Mouse (Mus musculus) forebrain, embryonic 15.5 days (tissue): ENCODE results near the gene Tmem230. TPM values are rescaled to one million over a fixed set of nuclear protein-coding genes. Genes with fewer than 3 reads are reported as not detected.
"Not testable (repeated sequence)": the region's sequence is repeated elsewhere in the genome, so short reads cannot be mapped to it uniquely, and the experiment has no call there.

Source experiments
- ATAC-seq: fragments of 200-750 bp; cut with Nextera tagmentation; replicated peaks from 2 replicates; pipeline ENCODE4 v1.8.0; 2017; ENCODE audit warnings: mild to moderate bottlenecking, moderate TSS enrichment, moderate library complexity
- H3K27ac ChIP-seq: fragments of 300-500 bp; sonication (generic); replicated peaks from 2 replicates; pipeline ENCODE4 v1.5.1; 2015; ENCODE audit warnings: mild to moderate bottlenecking, inconsistent platforms
- H3K27me3 ChIP-seq: fragments of 300-500 bp; sonication (generic); 2 replicates; pipeline ENCODE4 v1.6.1; 2015; ENCODE audit warnings: inconsistent platforms
- H3K36me3 ChIP-seq: fragments of 300-500 bp; sonication (generic); 2 replicates; pipeline ENCODE4 v1.6.1; 2015; ENCODE audit warnings: mild to moderate bottlenecking, inconsistent platforms
- H3K4me1 ChIP-seq: fragments of 300-500 bp; sonication (generic); 2 replicates; pipeline ENCODE4 v1.6.1; 2015; ENCODE audit warnings: inconsistent platforms
- H3K4me2 ChIP-seq: fragments of 300-500 bp; sonication (generic); replicated peaks from 2 replicates; pipeline ENCODE4 v1.6.1; 2015; ENCODE audit warnings: mild to moderate bottlenecking, inconsistent platforms
- H3K4me3 ChIP-seq: fragments of 300-500 bp; sonication (generic); 2 replicates; pipeline ENCODE4 v1.5.1; 2015; ENCODE audit warnings: mild to moderate bottlenecking, inconsistent platforms
- H3K9ac ChIP-seq: fragments of 300-500 bp; sonication (generic); replicated peaks from 2 replicates; pipeline ENCODE4 v1.6.1; 2015; ENCODE audit warnings: mild to moderate bottlenecking, inconsistent platforms
- H3K9me3 ChIP-seq: fragments of 300-500 bp; sonication (generic); 2 replicates; pipeline ENCODE4 v1.6.1; 2016; ENCODE audit warnings: inconsistent platforms
- WGBS: fragments of 180-500 bp; shearing (Covaris S2); methylation state at CpG from one replicate; pipeline ENCODE4 v1.1.7; 2015; ENCODE audit warnings: mixed read lengths; 5-methylcytosine and 5-hydroxymethylcytosine counted together
- polyA plus RNA-seq: library from polyadenylated mRNA; unstranded; fragments of >200 nt; fragmentation: Nextera tagmentation; extraction: Ambion mirVana; gene quantifications from 2 replicates; pipeline ENCODE4 v1.2.1, GENCODE M21; 2015

Tmem230 gene
- polyA plus RNA-seq, result 47.1 and 47.2 TPM in 2 replicates

DNA sequence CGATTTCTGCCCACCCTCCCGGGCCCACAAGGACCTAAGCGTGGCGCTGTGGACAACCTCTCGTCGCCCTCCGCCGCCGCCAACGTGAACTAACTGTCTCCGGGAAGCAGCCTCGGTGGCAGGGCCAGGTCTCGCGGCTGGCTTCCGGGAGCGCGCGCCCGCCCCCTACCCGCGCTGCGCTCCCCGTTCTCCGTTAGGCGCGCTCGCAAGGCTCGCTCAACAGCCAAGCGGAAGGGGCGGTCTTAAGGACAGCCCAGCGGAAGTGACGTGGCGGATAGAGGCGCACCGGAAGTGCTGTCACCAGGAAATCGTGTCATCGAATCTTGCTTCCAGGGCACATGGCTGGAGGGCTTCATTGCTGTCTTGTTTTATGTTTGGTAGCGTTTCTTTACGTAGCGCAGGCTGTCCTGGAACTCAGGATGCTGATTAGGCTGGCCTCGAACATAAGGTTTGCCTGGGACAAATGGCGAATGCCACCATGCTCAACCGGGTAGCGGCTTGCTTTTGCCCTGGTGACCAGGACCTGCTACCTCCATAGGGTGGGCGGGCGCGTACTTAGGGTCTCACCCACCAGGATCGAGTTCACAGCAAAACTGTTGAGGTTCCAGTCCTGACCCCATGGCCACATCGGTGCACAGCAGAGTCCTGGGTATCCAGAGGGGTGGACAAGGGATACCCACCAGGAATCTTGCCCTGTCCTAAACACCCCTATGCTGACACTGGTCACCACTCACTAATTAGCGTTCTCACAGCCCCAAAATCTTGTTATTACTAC is at the start of gene Tmem230:
Tmem230 (minus strand) TSS at position 269 of the 775 bp plus-strand sequence.
- peaks cover 43% of the 10 kb centered on the region for H3K4me1 ChIP-seq
- peak within 1 kb of the TSS; percentile 75 for H3K9ac ChIP-seq
- no peaks in the 10 kb centered on the region for H3K27me3 ChIP-seq
- H3K27ac ChIP-seq, result peak within 1 kb of the TSS; percentile 82
- 5% methylated on average over 50 of the region's 50 CpGs for WGBS
- peak; percentile 93 for ATAC-seq
- H3K36me3 ChIP-seq, result peaks cover 27% of the 10 kb centered on the region
- no peaks in the 10 kb centered on the region for H3K9me3 ChIP-seq
- peak within 1 kb of the TSS; percentile 83 for H3K4me2 ChIP-seq
- peak within 1 kb of the TSS; percentile 81 for H3K4me3 ChIP-seq

DNA sequence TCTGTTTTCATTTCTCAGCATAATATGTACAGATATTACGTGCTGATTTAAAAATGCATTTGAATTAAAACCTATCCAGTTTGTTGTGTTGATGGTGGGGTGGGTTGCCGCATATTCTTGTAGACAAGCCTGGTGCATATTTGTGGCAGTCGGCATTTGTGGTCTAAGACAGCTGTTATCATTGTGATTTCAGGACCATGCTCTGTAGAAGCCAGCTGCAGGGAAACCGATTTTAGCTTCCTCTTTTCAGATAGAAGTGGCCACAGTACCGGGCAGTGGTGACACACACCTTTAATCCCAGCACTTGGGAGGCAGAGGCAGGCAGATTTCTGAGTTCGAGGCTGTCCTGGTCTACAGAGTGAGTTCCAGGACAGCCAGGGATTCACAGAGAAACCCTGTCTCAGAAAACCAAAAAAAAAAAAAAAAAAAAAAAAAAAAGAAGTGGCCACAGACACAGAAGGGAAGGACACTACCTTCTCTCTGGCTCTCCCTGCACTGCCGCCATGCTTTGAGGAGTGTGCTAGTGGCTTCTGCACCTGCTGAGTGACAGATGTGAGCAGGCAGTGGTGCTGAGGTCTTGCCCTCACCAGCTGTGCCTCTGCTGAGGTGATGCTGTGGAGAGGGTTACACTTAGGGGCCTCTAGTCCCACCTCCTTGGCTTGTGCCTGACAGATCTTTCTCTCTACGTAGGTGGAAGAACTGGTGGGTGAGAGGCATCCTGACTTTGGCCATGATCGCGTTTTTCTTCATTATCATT is 46.3 kb upstream of the Tmem230 start:
- Histone ChIP-seq H3K9ac (no peak overlapping the region), H3K27ac (no peak overlapping the region), H3K4me1 (peaks cover 19% of the 10 kb centered on the region), H3K27me3 (no peaks in the 10 kb centered on the region), H3K36me3 (peaks cover 43% of the 10 kb centered on the region), H3K4me2 (no peak overlapping the region), H3K9me3 (no peaks in the 10 kb centered on the region), H3K4me3 (no peak overlapping the region)
- ATAC-seq, result no peak
- WGBS, result 95% methylated on average over 10 of the region's 10 CpGs

DNA sequence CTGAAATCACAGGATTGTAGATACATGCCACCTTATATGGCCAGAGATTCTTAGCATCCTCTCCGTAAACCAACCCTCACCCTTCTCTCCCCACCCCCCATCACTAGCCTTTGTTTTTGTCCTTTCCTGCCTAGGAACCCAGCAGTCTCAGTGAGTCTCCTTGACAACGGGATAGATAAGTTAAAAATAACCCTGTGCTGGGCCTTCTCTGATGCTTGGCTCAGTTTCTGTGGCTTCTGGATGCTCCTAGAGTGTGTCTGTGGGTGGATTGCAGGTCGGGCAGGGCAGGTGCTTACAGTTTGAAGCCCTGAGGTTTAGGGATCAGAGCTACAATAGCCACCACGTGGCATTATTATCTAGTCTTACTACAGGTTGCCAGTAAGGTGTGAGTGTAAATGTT is 44.5 kb upstream of the Tmem230 start:
- ATAC-seq, result peak; percentile 71; the same call in 1 of the 2 replicates
- Histone ChIP-seq H3K27me3 (no peaks in the 10 kb centered on the region), H3K4me1 (peaks cover 19% of the 10 kb centered on the region), H3K36me3 (peaks cover 27% of the 10 kb centered on the region), H3K27ac (peak overlapping the region; percentile 52), H3K9ac (no peak overlapping the region), H3K9me3 (no peaks in the 10 kb centered on the region), H3K4me2 (no peak overlapping the region), H3K4me3 (no peak overlapping the region)
- 16% methylated on average over 4 of the region's 4 CpGs for WGBS

DNA sequence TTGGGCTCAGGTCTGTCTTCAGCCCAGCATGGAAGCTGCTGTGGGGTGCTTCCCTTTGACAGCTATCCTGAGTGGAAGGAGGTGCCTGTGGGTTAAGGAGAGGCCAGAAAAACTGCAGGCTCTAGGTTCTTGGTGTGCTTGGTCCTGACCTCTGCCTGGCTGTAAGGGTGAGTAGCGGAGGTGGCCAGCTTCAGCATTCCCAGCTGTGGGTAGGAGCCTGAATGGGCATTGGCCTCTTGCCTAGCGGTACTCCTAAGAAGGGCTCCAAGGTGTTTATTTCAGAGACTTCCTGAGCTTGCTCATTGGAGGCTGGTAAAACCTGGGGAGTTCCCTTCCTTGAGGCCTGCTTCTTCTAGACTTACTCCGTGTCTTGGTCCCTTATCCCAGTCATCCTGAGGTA is 43.7 kb upstream of the Tmem230 start:
- Histone ChIP-seq H3K27me3 (no peaks in the 10 kb centered on the region), H3K36me3 (peaks cover 24% of the 10 kb centered on the region), H3K9me3 (no peaks in the 10 kb centered on the region), H3K4me3 (no peak overlapping the region), H3K4me1 (peaks cover 19% of the 10 kb centered on the region), H3K9ac (no peak overlapping the region), H3K4me2 (no peak overlapping the region), H3K27ac (no peak overlapping the region)
- no peak for ATAC-seq
- WGBS, result 63% methylated on average over 3 of the region's 3 CpGs

DNA sequence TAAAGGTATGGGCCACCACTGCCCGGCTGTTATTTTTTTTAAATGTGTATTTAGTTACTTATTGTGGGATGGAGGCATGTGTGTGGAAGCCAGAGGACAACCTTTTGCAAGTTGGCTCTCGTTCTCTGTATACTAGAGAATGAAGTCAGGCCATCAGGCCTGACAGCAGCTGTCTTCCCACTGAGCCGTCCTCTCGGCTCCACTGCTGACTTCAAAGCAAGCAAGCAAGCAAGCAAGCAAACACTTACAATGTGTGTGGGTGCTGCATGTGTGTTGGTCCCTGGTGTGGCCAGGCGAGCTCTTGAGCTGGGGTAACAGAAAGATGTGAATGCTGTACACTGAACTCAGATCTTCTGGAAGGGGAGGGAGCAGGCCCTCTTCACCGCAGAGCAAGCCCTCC is 43.2 kb upstream of the Tmem230 start:
- H3K27ac ChIP-seq, result no peak overlapping the region
- peaks cover 19% of the 10 kb centered on the region for H3K4me1 ChIP-seq
- 79% methylated on average over 6 of the region's 6 CpGs for WGBS
- H3K4me3 ChIP-seq, result no peak overlapping the region
- no peaks in the 10 kb centered on the region for H3K9me3 ChIP-seq
- H3K36me3 ChIP-seq, result peaks cover 19% of the 10 kb centered on the region
- H3K9ac ChIP-seq, result no peak overlapping the region
- H3K4me2 ChIP-seq, result no peak overlapping the region
- no peak for ATAC-seq
- H3K27me3 ChIP-seq, result no peaks in the 10 kb centered on the region

DNA sequence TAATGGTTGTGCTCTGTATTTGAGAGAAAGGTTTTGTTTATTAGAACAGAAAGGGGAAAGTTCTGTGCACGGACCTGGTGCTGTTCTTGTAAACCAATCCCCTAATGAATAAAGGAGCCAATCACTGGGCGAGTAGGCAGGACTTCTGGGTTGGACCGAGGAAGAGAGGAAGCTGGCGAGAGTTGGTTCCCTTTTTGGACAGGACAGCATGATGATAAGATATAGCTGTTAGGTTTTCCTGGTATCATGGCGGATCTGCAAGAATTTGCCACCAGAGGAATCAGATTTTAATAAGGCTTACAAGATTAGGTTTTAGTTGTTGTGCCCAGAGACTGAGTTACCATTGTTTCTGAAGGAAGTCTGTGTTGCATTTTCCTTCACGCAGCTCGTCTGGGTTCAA is 41.6 kb upstream of the Tmem230 start:
- ATAC-seq, H3K27ac ChIP-seq: not testable (repeated sequence)
- 81% methylated on average over 5 of the region's 7 CpGs for WGBS

DNA sequence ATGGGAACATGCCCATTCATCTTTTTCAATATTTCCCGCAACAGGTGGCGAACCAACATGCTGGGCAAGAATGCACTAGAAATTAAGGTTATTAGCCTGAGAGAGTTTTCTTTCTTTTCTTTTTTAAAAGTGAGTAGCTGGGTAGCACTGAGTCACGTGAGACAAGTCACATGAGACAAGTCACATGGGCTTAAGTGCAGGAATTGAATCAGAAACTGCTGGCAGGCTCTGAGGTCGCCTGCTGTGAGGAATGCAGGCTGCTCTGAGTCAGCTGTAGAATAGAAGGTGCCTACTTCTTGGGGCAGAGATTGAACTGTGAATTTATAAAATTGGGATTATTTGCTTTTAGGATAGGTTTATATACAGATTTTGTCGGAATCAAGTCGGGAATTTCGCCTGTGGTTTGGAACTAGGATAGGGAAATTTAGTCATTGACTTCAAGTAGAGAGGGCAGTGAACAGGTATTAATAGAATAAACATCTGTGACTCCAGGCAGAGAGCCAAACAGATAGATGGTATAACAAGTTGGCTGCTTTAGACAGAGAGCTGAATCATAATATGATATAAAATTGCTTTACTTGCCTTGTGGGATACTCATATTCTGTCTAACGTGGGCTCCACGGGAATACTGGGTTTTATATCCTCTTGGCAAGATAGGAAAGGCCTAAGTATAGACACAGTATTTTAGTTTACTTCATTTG is 38.9 kb upstream of the Tmem230 start:
- no peak overlapping the region for H3K4me2 ChIP-seq
- no peak overlapping the region for H3K9ac ChIP-seq
- ATAC-seq, result no peak
- H3K36me3 ChIP-seq, result no peaks in the 10 kb centered on the region
- peaks cover 35% of the 10 kb centered on the region for H3K4me1 ChIP-seq
- no peak overlapping the region for H3K4me3 ChIP-seq
- H3K27me3 ChIP-seq, result no peaks in the 10 kb centered on the region
- no peak overlapping the region for H3K27ac ChIP-seq
- H3K9me3 ChIP-seq, result no peaks in the 10 kb centered on the region
- 89% methylated on average over 9 of the region's 9 CpGs for WGBS

More for the DNA sequence above, 41.6 kb upstream of the Tmem230 start:
- peaks cover 22% of the 10 kb centered on the region for H3K4me1 ChIP-seq
- not testable (repeated sequence) for H3K36me3 ChIP-seq, H3K27me3 ChIP-seq, H3K4me3 ChIP-seq, H3K4me2 ChIP-seq, H3K9ac ChIP-seq, H3K9me3 ChIP-seq

DNA sequence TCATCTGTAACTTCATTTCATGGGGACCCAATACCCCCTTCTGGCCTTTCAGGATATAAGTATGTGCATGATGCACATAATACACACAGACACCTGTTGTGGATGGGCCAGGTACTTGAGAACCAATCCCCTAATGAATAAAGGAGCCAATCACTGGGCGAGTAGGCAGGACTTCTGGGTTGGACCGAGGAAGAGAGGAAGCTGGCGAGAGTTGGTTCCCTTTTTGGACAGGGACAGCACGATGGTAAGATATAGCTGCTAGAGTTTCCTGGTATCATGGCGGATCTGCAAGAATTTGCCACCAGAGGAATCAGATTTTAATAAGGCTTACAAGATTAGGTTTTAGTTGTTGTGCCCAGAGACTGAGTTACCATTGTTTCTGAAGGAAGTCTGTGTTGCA is 38.1 kb upstream of the Tmem230 start:
- H3K27ac ChIP-seq, ATAC-seq, H3K27me3 ChIP-seq: not testable (repeated sequence)

DNA sequence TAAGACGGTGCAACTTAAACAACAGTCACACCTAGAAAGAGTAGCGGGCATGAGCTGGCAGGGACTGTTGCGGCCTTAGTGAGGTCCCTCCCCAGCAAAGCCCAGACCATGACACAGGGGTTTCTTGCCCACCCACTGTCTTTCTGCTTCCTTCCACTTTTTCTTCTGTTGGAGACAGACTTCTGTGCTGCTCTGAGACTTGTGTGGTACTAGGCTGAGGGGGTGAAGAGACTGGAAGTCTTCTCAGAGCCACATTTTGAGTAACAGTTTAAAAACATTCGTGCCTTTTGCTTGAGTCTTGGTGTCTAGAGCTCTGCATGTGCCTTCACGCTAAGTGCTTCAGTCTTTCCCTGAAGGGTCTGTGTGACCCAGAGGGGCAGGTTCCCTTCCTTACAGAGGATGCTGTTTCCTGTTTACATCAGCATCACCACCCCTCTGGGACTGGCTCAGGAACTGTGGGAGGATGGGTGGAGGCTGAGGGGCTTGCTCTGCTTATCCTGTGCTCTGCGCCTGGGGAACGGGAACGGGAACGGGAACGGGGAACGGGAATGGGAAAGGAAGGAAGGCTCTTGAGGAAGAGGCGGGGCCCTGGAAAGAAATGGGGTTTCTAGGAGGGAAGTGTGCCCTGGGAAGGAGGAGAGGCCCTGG is 37.0 kb upstream of the Tmem230 start:
- H3K4me2 ChIP-seq, result no peak overlapping the region
- H3K4me1 ChIP-seq, result peaks cover 31% of the 10 kb centered on the region
- H3K4me3 ChIP-seq, result no peak overlapping the region
- H3K36me3 ChIP-seq, result no peaks in the 10 kb centered on the region
- no peak overlapping the region for H3K9ac ChIP-seq
- H3K27ac ChIP-seq, result peak overlapping the region; percentile 31; the same call in 1 of the 2 replicates
- H3K27me3 ChIP-seq, result no peaks in the 10 kb centered on the region
- 87% methylated on average over 12 of the region's 12 CpGs for WGBS
- H3K9me3 ChIP-seq, result no peaks in the 10 kb centered on the region
- ATAC-seq, result no peak; the same call in 1 of the 2 replicates

More for the DNA sequence above, 38.1 kb upstream of the Tmem230 start:
- H3K36me3 ChIP-seq, H3K4me3 ChIP-seq, H3K9me3 ChIP-seq, H3K4me2 ChIP-seq, H3K9ac ChIP-seq: not testable (repeated sequence)
- peaks cover 31% of the 10 kb centered on the region for H3K4me1 ChIP-seq
- 94% methylated on average over 5 of the region's 5 CpGs for WGBS

DNA sequence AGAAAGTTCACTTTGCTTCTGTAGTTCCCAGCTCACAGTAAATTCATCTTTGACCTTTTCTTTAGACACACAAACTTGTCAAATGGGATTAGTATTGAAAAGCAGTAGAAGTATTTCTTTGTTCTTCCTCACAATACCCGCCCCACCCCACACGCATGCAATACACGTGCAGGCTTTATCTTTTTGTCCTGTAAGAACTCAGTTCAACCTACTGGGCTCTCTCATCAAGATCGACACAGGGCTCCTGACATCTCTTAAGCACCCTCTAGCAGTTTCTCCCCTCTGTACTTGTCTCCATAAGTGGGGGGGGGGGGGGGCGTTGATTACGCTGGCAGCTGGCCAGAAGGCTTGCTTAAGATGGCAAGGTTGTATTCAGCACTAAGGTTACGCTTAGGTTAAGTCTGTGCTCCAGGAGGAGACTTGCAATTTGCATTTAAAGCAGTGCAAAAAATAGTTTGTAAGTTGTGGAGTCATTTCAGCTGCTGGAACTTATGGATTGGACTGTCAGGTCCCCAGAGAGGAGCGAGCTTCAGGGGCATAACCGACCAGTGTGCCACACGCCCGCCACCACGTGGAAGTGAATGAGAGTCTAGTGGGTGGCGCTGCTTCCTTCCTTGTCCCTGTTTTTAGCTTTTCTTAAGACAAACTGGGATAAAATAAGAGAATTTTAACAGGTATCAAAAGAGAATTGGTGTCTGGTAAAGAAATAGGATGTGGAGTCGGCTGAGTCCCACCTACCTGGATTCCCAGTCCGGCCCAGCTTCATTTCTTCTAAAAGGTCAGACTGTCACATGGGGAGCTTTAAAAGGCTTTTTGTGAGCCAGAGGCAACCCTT is 35.8 kb upstream of the Tmem230 start:
- H3K9me3 ChIP-seq, result no peaks in the 10 kb centered on the region
- no peaks in the 10 kb centered on the region for H3K27me3 ChIP-seq
- H3K4me2 ChIP-seq, result no peak overlapping the region
- peak overlapping the region; percentile 31; the same call in 1 of the 2 replicates for H3K27ac ChIP-seq
- H3K4me3 ChIP-seq, result no peak overlapping the region
- WGBS, result 25% methylated on average over 15 of the region's 15 CpGs
- H3K9ac ChIP-seq, result no peak overlapping the region
- H3K4me1 ChIP-seq, result peaks cover 31% of the 10 kb centered on the region
- ATAC-seq, result 0 out of 2 replicates have a peak, but pooled peaks have one; percentile 50
- H3K36me3 ChIP-seq, result no peaks in the 10 kb centered on the region
